Mouse (Mus musculus): Measurements from ENCODE around the gene Ddx11. TPM values are rescaled to one million over a fixed set of nuclear protein-coding genes. Genes with fewer than 3 reads are reported as not detected.

The Ddx11 gene
- polyA plus RNA-seq (2017; shearing (Covaris generic)): 30.8 TPM

DNA sequence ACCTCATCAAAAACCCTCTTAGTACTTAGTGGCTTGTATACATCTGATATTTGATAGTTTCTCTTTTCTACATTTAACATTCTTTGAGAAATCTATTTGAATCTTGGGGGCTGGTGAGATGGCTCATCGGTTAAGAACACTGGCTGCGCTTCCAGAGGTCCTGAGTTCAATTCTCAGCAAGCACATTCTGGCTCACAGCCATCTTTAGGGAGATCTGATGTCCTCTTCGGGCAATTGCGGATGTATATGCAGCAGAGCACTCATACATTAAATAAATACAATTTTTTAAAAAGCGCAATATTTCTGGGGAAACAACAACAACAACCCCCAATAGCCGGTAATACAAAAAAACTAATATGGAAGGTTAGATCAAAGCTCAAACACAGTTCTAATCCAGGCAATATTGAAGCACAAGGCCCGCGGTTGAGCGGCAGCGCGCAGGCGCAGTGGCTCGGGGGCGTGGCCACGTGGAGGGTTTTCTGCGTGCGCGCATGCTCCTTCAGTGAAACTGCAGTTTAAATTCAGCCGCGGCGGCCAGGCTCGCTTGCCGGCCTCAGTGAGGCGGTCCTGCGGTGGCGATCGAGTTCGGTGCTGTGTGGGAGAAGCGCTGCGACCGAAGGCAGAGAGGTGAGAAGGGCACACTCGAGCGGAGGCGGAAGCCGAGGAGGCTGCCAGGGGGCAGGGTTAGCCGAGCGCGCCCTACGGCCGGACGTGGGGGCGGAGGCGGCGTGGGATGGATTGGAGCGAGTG, at the start of gene Ddx11:
Ddx11 (plus strand) TSS at position 455 of the 750 bp plus-strand sequence.

DNA sequence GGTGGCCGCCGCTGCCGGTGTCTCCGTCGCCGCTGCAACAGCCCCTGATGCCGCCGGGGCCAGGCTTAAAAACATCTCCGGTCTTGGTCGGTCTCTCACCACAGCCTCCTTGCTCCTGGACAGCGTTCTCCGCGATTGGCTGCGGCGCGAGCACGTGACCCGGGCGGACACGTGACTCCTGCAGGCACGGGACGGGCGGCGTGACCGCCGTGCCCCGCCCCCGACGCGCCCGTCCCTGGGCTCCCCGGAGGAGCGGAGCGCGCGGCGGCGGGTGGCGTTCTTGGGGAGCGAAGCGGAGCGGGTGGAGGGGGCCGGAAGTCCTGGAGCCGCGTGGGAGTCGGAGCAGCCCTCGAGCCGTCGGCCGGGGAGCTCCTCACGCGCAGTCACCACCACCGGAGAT, 46.4 kb upstream of the Ddx11 start, which contains the start of gene Ankrd12:
Ankrd12 (minus strand) TSS at position 156 of the 400 bp plus-strand sequence.

GRCm38 (mm10) chr17:66101380-66102330, 21.7 kb upstream of the Ddx11 start, which contains the start of gene Ndufv2:
Gene Ndufv2, minus strand, starts transcription at chr17:66101559.

GRCm38 (mm10) chr17:66111402-66111959, 11.8 kb upstream of the Ddx11 start, which contains the start of gene Washc1:
Gene Washc1, plus strand, starts transcription at chr17:66111545.

Other genes with a start within 250 kb of the Ddx11 start
- 76.3 TPM for gene Ralbp1, start 237.7 kb upstream of the Ddx11 start, polyA plus RNA-seq (2017; shearing (Covaris generic))
- gene Twsg1, start 172.3 kb upstream of the Ddx11 start, polyA plus RNA-seq (2017; shearing (Covaris generic)): 68.8 TPM
- gene Ankrd12, start 46.4 kb upstream of the Ddx11 start, polyA plus RNA-seq (2017; shearing (Covaris generic)): 188 TPM
- 257 TPM for gene Ndufv2, start 22.0 kb upstream of the Ddx11 start, polyA plus RNA-seq (2017; shearing (Covaris generic))
- 11.6 TPM for gene Washc1, start 12.0 kb upstream of the Ddx11 start, polyA plus RNA-seq (2017; shearing (Covaris generic))

Data from activated CD4-positive, CD25-positive, alpha-beta regulatory T cell, adult 9 weeks (primary cell).